Mouse (Mus musculus) layer of hippocampus, adult 11-12 months (tissue): ENCODE data around the gene Skint9.
"Not testable (repeated sequence)": the region's sequence is repeated elsewhere in the genome, so short reads cannot be mapped to it uniquely, and the experiment has no call there.

Source experiments
- DNase-seq: peaks from one replicate; pipeline ENCODE4 v3.0.0; 2022; ENCODE audit warnings: low spot score

The Skint9 gene

DNA sequence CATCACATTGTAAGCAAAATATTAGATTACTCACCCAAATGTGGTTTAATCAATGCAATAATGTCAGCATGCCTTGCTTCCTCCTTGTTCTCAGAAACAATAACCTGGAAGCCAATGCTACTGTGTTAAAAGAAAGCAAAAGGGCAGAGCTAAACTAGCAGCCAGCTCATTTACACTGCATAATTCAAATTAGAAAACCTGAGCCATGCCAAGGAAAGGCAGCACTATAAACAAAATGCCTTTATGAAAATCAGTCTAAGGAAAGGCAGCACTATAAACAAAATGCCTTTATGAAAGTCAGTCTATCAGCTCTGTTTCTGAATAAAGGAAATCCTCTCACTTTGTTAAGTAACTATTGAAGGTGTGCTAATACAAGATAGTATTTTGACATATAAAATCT is at the start of gene Skint9:
TSS of gene Skint9 (minus strand) at position 101 of the 400 bp plus-strand sequence.
- no peak for DNase-seq

DNA sequence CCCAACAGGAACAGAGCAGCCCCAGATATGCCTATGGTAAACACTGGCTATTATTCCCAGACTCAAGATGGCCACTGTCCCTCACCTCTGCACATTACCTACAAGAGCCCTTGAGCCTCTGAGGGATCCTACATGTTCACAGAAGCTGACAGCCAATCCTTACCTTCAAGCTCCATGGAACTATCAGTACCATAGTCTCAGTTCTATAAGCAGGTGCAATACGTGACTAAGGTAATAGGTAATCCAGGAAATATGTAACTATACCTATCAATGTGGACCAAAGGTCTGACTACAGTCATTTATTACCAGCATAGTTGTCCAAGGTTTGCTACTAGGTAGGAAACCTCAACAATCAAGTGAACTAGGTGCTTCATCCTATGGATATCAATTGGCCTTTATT is 1.1 kb downstream of the Skint9 start:
- no peak for DNase-seq

DNA sequence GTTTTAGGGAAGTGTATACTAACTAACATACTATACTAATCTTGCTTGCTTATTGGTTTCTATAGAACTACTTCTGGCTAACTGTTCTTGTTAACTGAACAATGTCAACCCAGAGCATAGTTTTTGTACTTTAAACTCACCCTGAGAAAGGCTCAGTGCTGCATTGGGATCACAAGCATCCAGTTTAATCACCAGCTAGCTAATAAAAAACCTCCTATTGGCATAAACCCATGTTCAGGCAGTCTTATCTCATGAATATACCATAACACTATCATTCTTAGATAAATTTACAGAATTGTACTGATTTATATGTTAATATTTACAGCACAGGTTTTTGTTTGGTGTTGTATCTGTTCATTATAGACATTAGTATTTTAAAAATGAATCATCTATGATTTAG is 1.6 kb downstream of the Skint9 start:
- no peak for DNase-seq

GRCm38 (mm10) chr4:112349111-112349510 is 84.7 kb downstream of the Skint9 start:
- not testable (repeated sequence) for DNase-seq
